In genomic region chr7:46098919-46099286, GRCm38 (mm10) we compare ENCODE assay signal across 19 mouse cellular contexts. TPM values are rescaled to one million over a fixed set of nuclear protein-coding genes. Genes with fewer than 3 reads are reported as not detected.
DNase-seq lines count a peak whose midpoint lies in the region; TF ChIP-seq lines count a peak whose summit lies in the region.
"Had no signal": no experiment of that assay in that cellular context is flagged by ENCODE, and none has a peak within 500 bp of the region (broad histone marks: within the 10 kb centered on the region; RNA-seq: fewer than 3 reads in every experiment).

No protein-coding gene starts in this region.

- peak overlapping the region; percentile 91 for H3K4me3 ChIP-seq in cerebellum, adult 2 months (replicated peaks; ENCODE audit: insufficient read depth, low read depth, low read length)
- peak overlapping the region; percentile 42 for H3K4me3 ChIP-seq in left cerebral cortex, adult 2 months
- H3K4me3 ChIP-seq: kidney, embryonic 15.5 days; liver, embryonic 12.5 days had no signal

- no peak for TF ChIP-seq CTCF in cerebellum, adult 2 months (IDR thresholded peaks at IDR 0.05; ENCODE audit: borderline replicate concordance, insufficient read depth, low read depth, low read length)
- no peak for TF ChIP-seq CTCF in left cerebral cortex, adult 2 months (IDR thresholded peaks at IDR 0.05)

- WGBS in cerebellum, adult 2 months, result 80% methylated on average over 19 of the region's 19 CpGs

- TF ChIP-seq POLR2A in cerebellum, adult 2 months (IDR thresholded peaks at IDR 0.05; ENCODE audit: borderline replicate concordance, insufficient read depth, low read length), result no peak

- intact Hi-C loops in heart, postnatal 36 days (cut with DNase I), result loop anchor here (2.0 to 10.0 kb wide), 3 partner anchors 36 to 276 kb away; partner anchors contain the start of gene Myod1
- intact Hi-C loops in left cerebral cortex, adult 2 months (cut with DNase I), result loop anchor here (5.0 kb wide), 1 partner anchor 278 kb away; the partner anchor contains the start of gene Myod1
- intact Hi-C loops in left cerebral cortex, postnatal 14 days (cut with DNase I), result loop anchor here (2.0 to 5.0 kb wide), 3 partner anchors 106 to 508 kb away; partner anchors contain the start of gene Myod1

- H3K27ac ChIP-seq in cerebellum, adult 2 months (ENCODE audit: insufficient read depth, low read length), result peak overlapping the region; percentile 84
- peak overlapping the region; percentile 81 for H3K27ac ChIP-seq in left cerebral cortex, adult 2 months
- H3K27ac ChIP-seq: hindbrain, embryonic 14.5 days; kidney, embryonic 15.5 days; liver, embryonic 12.5 days; macrophage; neural tube, embryonic 13.5 days; stomach, postnatal 0 days had no signal

- H3K27me3 ChIP-seq in cerebellum, adult 2 months (ENCODE audit: control insufficient read depth, insufficient read depth, low read length), result no peaks in the 10 kb centered on the region

- no peak for DNase-seq in cerebellum, adult 2 months
- DNase-seq in cerebellum, adult 9-10 months, result no peak
- peak; percentile 1 for DNase-seq in heart, adult 8-10 months (ENCODE audit: low spot score)
- DNase-seq in heart, postnatal 36 days, result no peak
- DNase-seq in left cerebral cortex, adult 2 months (ENCODE audit: extremely low spot score in 1 of 2, low spot score in 2 of 2), result no peak
- DNase-seq in left cerebral cortex, postnatal 14 days (ENCODE audit: low spot score in 2 of 2), result no peak
- DNase-seq in frontal cortex, postnatal 10 days (ENCODE audit: low spot score in 2 of 2), result no peak
- DNase-seq in kidney, postnatal 25 days, result no peak
- DNase-seq: adrenal gland, postnatal 25 days; lung, embryonic 14.5 days; thymus, postnatal 14 days had no signal

- peaks cover 46% of the 10 kb centered on the region for H3K4me1 ChIP-seq in cerebellum, adult 2 months (ENCODE audit: control insufficient read depth, insufficient read depth, low read length)

RNA-seq across cellular contexts. Expression of gene Kcnj11, which starts 1.7 kb away (rescaled TPM):
- polyA plus RNA-seq in cerebellum, adult 2 months (2012; rRNA removed), result 42.8 and 47.5 TPM in 2 replicates
- total RNA-seq in heart, adult 8-10 months (2022), result 100 to 1,000 TPM; 130 to 134 (median 132) TPM
- 10 to 100 TPM; 98.3 to 99.6 TPM for total RNA-seq in heart, postnatal 36 days (2021)
- 10 to 100 TPM; 41.0 to 45.4 TPM for total RNA-seq in left cerebral cortex, adult 2 months (2021)
- total RNA-seq in left cerebral cortex, postnatal 14 days (2021), result 10 to 100 TPM; 29.2 to 30.5 TPM
- total RNA-seq: monocyte, adult 5-6 weeks had no signal
- polyA plus RNA-seq: limb, embryonic 11.5 days; liver, embryonic 12.5 days; lung, embryonic 14.5 days; macrophage had no signal
